ENCODE assay signal across 8 mouse cellular contexts in the genomic region with DNA sequence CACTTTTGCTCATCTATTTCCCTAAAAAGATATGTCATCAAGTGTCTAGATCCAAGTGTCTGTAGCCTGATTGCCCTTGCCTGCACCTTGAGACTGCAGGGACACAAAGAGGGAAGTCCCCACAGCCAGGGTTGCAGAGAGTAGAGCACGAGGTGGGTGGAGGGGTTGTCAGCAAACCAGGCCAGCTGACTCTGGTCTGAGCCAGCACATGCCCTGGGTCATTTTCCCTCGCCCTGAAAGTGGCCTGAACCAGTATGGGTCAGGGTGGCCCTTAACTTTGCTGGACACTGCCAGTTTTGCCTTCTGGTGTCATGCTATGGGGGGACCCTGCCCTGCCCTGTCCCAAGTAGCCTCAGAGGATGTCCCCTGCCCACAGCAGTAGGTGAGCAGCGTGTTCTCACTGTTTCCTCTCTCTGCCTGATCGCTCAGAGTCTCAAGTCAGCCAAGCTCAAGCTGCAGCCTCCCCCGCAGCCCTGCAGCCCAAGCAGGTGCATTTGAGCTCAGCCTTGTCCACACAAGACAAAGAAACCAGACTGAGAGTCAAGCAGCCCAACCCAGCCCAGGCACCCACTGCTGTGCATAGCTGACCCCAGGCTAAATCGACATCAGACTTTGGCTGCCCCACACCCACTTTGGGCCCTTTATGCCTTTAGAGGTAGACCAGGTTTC. TPM values are rescaled to one million over a fixed set of nuclear protein-coding genes. Genes with fewer than 3 reads are reported as not detected.
DNase-seq lines count a peak whose midpoint lies in the region; ATAC-seq and TF ChIP-seq lines count a peak whose summit lies in the region.

No protein-coding gene starts in this region.

- H3K9me3 ChIP-seq in neural tube, embryonic 12.5 days = no peaks in the 10 kb centered on the region
- H3K9me3 ChIP-seq in heart, embryonic 13.5 days = no peaks in the 10 kb centered on the region
- H3K9me3 ChIP-seq in kidney, postnatal 0 days (replicated peaks; ENCODE audit: low read length) = no peaks in the 10 kb centered on the region
- H3K9me3 ChIP-seq in megakaryocyte, embryonic 14.5 days = no peaks in the 10 kb centered on the region

- ATAC-seq in neural tube, embryonic 12.5 days (ENCODE audit: low FRiP score, low read depth) = no peak; the same call in 1 of the 2 replicates
- no peak for ATAC-seq in heart, embryonic 13.5 days (ENCODE audit: extremely low read depth, insufficient number of reproducible peaks, low FRiP score, low TSS enrichment)
- ATAC-seq in kidney, postnatal 0 days (replicated peaks; ENCODE audit: low FRiP score, low read depth) = peak; percentile 62

- no peak overlapping the region for H3K4me3 ChIP-seq in neural tube, embryonic 12.5 days
- no peak overlapping the region for H3K4me3 ChIP-seq in heart, embryonic 13.5 days
- no peak overlapping the region for H3K4me3 ChIP-seq in kidney, postnatal 0 days (replicated peaks; ENCODE audit: low read depth, low read length)
- peak overlapping the region; percentile 82 for H3K4me3 ChIP-seq in megakaryocyte, embryonic 14.5 days (replicated peaks)

- WGBS in neural tube, embryonic 12.5 days = 46% methylated on average over 6 of the region's 6 CpGs
- 45% methylated on average over 6 of the region's 6 CpGs for WGBS in heart, embryonic 13.5 days
- WGBS in kidney, postnatal 0 days = 26% methylated on average over 6 of the region's 6 CpGs

- H3K36me3 ChIP-seq in neural tube, embryonic 12.5 days = no peaks in the 10 kb centered on the region
- peaks cover 3% of the 10 kb centered on the region; the same call in 1 of the 2 replicates for H3K36me3 ChIP-seq in heart, embryonic 13.5 days
- 0 out of 2 replicates have a peak, but pooled peaks cover 1% of the 10 kb centered on the region for H3K36me3 ChIP-seq in kidney, postnatal 0 days (ENCODE audit: insufficient read depth, low read length)
- H3K36me3 ChIP-seq in megakaryocyte, embryonic 14.5 days (replicated peaks; ENCODE audit: low read length) = peaks cover 34% of the 10 kb centered on the region

- no peak for DNase-seq in neural tube, embryonic 10.5 days (ENCODE audit: extremely low spot score, low spot score)
- DNase-seq in kidney, postnatal 0 days (ENCODE audit: low spot score) = peak; percentile 56
- DNase-seq in thymus, postnatal 10 days (ENCODE audit: low spot score in 2 of 2) = peak; percentile 60 to 61
- no peak for DNase-seq in right cerebral cortex, postnatal 36 days (ENCODE audit: low spot score in 2 of 2)
- DNase-seq in testis, postnatal 10 days (ENCODE audit: low spot score) = no peak

- H3K4me2 ChIP-seq in neural tube, embryonic 12.5 days (replicated peaks) = 0 out of 2 replicates have a peak overlapping the region, but pooled peaks have one; percentile 10
- H3K4me2 ChIP-seq in heart, embryonic 13.5 days = no peak overlapping the region
- H3K4me2 ChIP-seq in kidney, postnatal 0 days (ENCODE audit: low read length) = no peak overlapping the region

- H3K27ac ChIP-seq in neural tube, embryonic 12.5 days = no peak overlapping the region
- H3K27ac ChIP-seq in heart, embryonic 13.5 days (replicated peaks) = peak overlapping the region; percentile 72
- H3K27ac ChIP-seq in kidney, postnatal 0 days = peak overlapping the region; percentile 86

- TF ChIP-seq CTCF in kidney, postnatal 0 days (IDR thresholded peaks at IDR 0.05; ENCODE audit: low read depth) = no peak

- H3K27me3 ChIP-seq in neural tube, embryonic 12.5 days (replicated peaks) = no peaks in the 10 kb centered on the region
- no peaks in the 10 kb centered on the region for H3K27me3 ChIP-seq in heart, embryonic 13.5 days (replicated peaks)
- H3K27me3 ChIP-seq in kidney, postnatal 0 days (ENCODE audit: insufficient read depth, low read length) = no peaks in the 10 kb centered on the region
- H3K27me3 ChIP-seq in megakaryocyte, embryonic 14.5 days (replicated peaks) = no peaks in the 10 kb centered on the region

- H3K9ac ChIP-seq in neural tube, embryonic 12.5 days = no peak overlapping the region
- H3K9ac ChIP-seq in heart, embryonic 13.5 days = peak overlapping the region; percentile 69
- peak overlapping the region; percentile 4; the same call in 1 of the 2 replicates for H3K9ac ChIP-seq in kidney, postnatal 0 days (ENCODE audit: low read depth, low read length)

- H3K4me1 ChIP-seq in neural tube, embryonic 12.5 days = peaks cover 98% of the 10 kb centered on the region
- H3K4me1 ChIP-seq in heart, embryonic 13.5 days = peaks cover 100% of the 10 kb centered on the region
- H3K4me1 ChIP-seq in kidney, postnatal 0 days (replicated peaks; ENCODE audit: insufficient read depth, low read length) = peaks cover 92% of the 10 kb centered on the region
- H3K4me1 ChIP-seq in megakaryocyte, embryonic 14.5 days = peaks cover 100% of the 10 kb centered on the region

RNA-seq across cellular contexts. Expression of gene Zmiz1, which starts 14.1 kb away (rescaled TPM):
- polyA plus RNA-seq in neural tube, embryonic 12.5 days (2016; fragmentation: Nextera tagmentation; extraction: Ambion mirVana) = 62.2 and 63.4 TPM in 2 replicates
- 25.1 and 25.7 TPM in 2 replicates for polyA plus RNA-seq in heart, embryonic 13.5 days (2015; fragmentation: Nextera tagmentation; extraction: Ambion mirVana)
- polyA plus RNA-seq in kidney, postnatal 0 days (2015; fragmentation: Nextera tagmentation; extraction: Ambion mirVana) = 25.0 and 26.6 TPM in 2 replicates
- 18.1 and 54.1 TPM in 2 replicates for polyA plus RNA-seq in megakaryocyte, embryonic 14.5 days (2012; ENCODE audit: insufficient read depth, low replicate concordance)

Comparison
In these comparisons a context has a peak if more than half of its experiments do, and no peak if none do; other contexts are left out.
1. DNase-seq: peak in kidney, postnatal 0 days (single experiment) and thymus, postnatal 10 days (2 of 2); none in neural tube, embryonic 10.5 days (single experiment), right cerebral cortex, postnatal 36 days (0 of 2) and testis, postnatal 10 days (single experiment).